Mouse (Mus musculus) kidney, adult 2 months (tissue): Measurements from ENCODE around the gene Chrdl2.

ENCODE experiments used
- CTCF ChIP-seq: fragments of 200-500 bp; conservative IDR thresholded peaks from 2 replicates; pipeline ENCODE4 v1.5.1; 2011; ENCODE audit warnings: low read depth, mild to moderate bottlenecking, control low read depth, low read length, moderate library complexity, mixed read lengths; ENCODE audit not compliant: insufficient read depth, insufficient read length
- POLR2A ChIP-seq: fragments of 200-500 bp; IDR thresholded peaks from one replicate; pipeline ENCODE4 v1.6.1; 2011; ENCODE audit warnings: low read depth, low read length, control low read depth

- TF ChIP-seq CTCF (no peak), POLR2A (no peak)
Measured at GRCm38 (mm10) chr7:99993159-99993558, 12.8 kb upstream of the Chrdl2 start.
